Mouse (Mus musculus) hindbrain, embryonic 10.5 days (tissue): ENCODE data around the gene Rrbp1. TPM values are rescaled to one million over a fixed set of nuclear protein-coding genes. Genes with fewer than 3 reads are reported as not detected.

Experiments
- DNase-seq: peaks from one replicate; pipeline ENCODE4 v3.0.0-alpha.2; 2017; ENCODE audit warnings: low spot score
- H3K27ac ChIP-seq: fragments of 300-500 bp; sonication (generic); 2 replicates; pipeline ENCODE4 v1.5.1; 2016; ENCODE audit warnings: mild to moderate bottlenecking, moderate library complexity
- H3K27me3 ChIP-seq: fragments of 300-500 bp; sonication (generic); 2 replicates; pipeline ENCODE4 v1.6.1; 2016; ENCODE audit warnings: mild to moderate bottlenecking; ENCODE audit not compliant: poor library complexity, insufficient read depth, severe bottlenecking
- H3K36me3 ChIP-seq: fragments of 300-500 bp; sonication (generic); 2 replicates; pipeline ENCODE4 v1.6.1; 2016; ENCODE audit warnings: mild to moderate bottlenecking, moderate library complexity
- H3K4me1 ChIP-seq: fragments of 300-500 bp; sonication (generic); replicated peaks from 2 replicates; pipeline ENCODE4 v1.6.1; 2016; ENCODE audit warnings: mild to moderate bottlenecking
- H3K4me3 ChIP-seq: fragments of 300-500 bp; sonication (generic); 2 replicates; pipeline ENCODE4 v1.5.1; 2016; ENCODE audit warnings: mild to moderate bottlenecking, moderate library complexity
- H3K9me3 ChIP-seq: fragments of 300-500 bp; sonication (generic); 2 replicates; pipeline ENCODE4 v1.6.1; 2016; ENCODE audit warnings: mild to moderate bottlenecking, moderate library complexity
- WGBS: fragments of 180-500 bp; shearing (Covaris S2); methylation state at CpG from one replicate; pipeline ENCODE4 v1.1.7; 2016; 5-methylcytosine and 5-hydroxymethylcytosine counted together
- polyA plus RNA-seq: library from polyadenylated mRNA; unstranded; fragments of >200 nt; fragmentation: Nextera tagmentation; extraction: Ambion mirVana; gene quantifications from 2 replicates; pipeline ENCODE4 v1.2.1, GENCODE M21; 2016

The Rrbp1 gene
- polyA plus RNA-seq, 1 experiment from 2014 or later, result 41.0 TPM

DNA sequence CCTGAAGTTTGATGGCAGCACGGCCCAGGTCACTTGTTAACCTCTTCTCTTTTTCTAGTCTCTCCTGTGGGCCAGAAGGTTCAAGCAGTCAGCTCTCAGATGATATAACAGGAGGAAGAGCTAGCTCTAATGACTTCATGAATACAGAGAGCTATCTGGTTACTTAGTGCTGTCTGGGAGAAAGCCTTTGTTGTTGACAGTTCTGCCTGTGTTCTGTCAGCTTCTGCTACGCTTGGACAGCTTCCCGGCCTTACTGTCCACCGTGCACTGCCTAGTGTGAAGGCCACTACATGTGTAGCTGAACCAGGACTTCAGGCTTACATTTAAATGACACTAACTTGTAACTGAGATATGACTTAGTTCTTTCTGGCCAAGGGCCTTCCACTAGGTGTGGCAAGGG, 62.6 kb downstream of the Rrbp1 start:
- WGBS, result 93% methylated on average over 4 of the region's 4 CpGs

DNA sequence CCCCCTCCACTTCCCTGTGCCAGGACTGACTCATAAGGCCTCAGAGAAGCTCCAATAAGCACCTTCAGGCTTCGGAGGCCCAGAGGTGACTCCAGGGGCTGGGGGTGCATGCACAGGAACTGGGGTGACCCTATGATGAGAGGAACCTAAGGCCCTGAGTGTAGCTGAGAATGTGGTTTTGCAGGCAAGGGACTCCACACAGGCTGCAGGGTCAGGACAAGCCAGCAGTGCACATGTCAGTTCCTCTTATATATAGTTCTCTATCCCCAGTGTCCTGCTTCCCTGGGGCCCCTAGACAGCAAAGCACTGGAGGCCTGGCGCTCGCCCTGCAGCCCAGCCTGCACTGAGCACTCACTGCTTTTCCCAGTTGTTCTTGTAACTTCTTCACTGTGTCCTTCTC, 63.1 kb downstream of the Rrbp1 start:
- H3K9me3 ChIP-seq, result no peaks in the 10 kb centered on the region
- no peak for DNase-seq
- H3K4me1 ChIP-seq, result no peaks in the 10 kb centered on the region
- 91% methylated on average over 3 of the region's 3 CpGs for WGBS
- H3K27me3 ChIP-seq, result no peaks in the 10 kb centered on the region
- peaks cover 99% of the 10 kb centered on the region for H3K36me3 ChIP-seq
- no peak overlapping the region for H3K4me3 ChIP-seq
- no peak overlapping the region for H3K27ac ChIP-seq

More for the DNA sequence above, 62.6 kb downstream of the Rrbp1 start:
- Histone ChIP-seq H3K36me3 (peaks cover 100% of the 10 kb centered on the region), H3K4me3 (no peak overlapping the region), H3K27ac (no peak overlapping the region), H3K9me3 (no peaks in the 10 kb centered on the region), H3K4me1 (no peaks in the 10 kb centered on the region), H3K27me3 (no peaks in the 10 kb centered on the region)
- no peak for DNase-seq

DNA sequence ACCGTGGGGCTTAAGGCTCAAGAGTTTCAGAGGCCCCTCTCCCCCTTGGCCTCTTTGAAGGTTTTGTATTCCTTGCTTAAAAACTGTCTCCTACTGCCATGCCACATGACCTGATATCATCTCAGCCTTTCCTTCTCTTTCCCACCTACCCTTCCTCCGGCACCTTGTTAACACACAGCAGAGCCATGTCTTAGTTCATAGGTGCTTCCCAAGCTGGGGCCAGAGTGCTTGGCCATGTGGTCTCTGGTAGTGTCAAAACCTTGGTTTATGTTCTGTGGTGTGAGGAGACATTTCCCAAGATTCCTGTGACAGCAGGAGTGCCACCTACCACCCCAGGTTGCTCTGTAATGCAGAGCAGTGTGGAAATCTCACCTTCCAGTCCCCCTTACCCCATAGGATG, 64.7 kb downstream of the Rrbp1 start:
- no peak for DNase-seq
- H3K27me3 ChIP-seq, result no peaks in the 10 kb centered on the region
- no peaks in the 10 kb centered on the region for H3K4me1 ChIP-seq
- no peaks in the 10 kb centered on the region for H3K9me3 ChIP-seq
- no peak overlapping the region for H3K27ac ChIP-seq
- 90% methylated on average over 2 of the region's 2 CpGs for WGBS
- H3K4me3 ChIP-seq, result no peak overlapping the region
- H3K36me3 ChIP-seq, result peaks cover 97% of the 10 kb centered on the region

DNA sequence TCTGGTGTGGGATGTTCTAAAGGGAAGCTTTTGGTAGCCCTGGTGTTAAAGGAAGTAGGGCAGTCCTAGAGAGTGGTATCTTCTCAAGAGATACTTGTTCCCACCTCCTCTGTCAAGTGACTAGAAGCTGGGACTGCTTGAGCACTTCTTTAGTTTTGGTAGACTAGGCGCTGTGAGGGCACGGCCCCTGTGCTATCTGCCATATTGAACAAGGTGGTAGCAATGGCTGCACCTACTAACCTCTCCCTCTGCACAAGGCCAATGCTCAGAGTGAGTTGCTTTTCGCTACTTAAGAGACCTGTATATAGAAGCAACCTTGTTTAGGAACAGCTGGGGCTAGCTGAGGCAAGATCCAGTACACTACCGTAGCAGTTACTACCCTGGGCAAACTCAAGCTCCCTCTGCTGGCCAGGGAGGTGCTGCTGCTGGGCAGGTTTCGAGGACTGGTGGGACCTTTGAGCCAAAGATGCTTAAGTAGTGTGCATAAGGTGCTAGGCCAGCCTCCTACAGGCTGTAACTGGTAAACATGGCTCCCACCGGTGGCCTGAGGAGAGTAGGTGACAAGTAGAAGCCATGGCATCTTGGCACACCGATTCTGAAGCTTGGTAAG, 65.5 kb downstream of the Rrbp1 start:
- Histone ChIP-seq H3K36me3 (peaks cover 97% of the 10 kb centered on the region), H3K27ac (no peak overlapping the region), H3K27me3 (no peaks in the 10 kb centered on the region), H3K4me3 (no peak overlapping the region), H3K4me1 (no peaks in the 10 kb centered on the region), H3K9me3 (no peaks in the 10 kb centered on the region)
- DNase-seq, result no peak
- 89% methylated on average over 7 of the region's 7 CpGs for WGBS

DNA sequence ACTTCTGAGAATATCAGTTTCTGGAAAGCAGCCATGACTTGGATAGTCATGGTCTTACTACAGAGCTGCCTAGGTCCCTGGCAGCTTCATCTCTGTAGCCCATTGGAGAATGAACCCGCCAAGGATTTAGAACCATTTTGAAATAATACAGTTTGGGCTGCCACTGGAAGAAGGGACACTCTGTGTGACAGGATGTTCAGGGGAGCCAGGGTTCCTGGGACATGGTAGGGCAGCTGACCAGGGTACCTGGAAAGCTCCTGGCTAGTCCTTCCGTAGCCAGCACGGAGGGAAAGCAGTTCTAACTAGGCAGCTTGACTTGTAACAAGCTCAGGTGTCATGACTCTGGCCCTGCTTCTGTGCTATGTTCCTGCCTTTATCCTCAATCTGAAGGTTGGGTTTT, 66.3 kb downstream of the Rrbp1 start:
- H3K27me3 ChIP-seq, result no peaks in the 10 kb centered on the region
- no peak for DNase-seq
- no peaks in the 10 kb centered on the region for H3K9me3 ChIP-seq
- H3K27ac ChIP-seq, result no peak overlapping the region
- peaks cover 97% of the 10 kb centered on the region for H3K36me3 ChIP-seq
- WGBS, result 92% methylated on average over 3 of the region's 3 CpGs
- no peak overlapping the region for H3K4me3 ChIP-seq
- H3K4me1 ChIP-seq, result no peaks in the 10 kb centered on the region

DNA sequence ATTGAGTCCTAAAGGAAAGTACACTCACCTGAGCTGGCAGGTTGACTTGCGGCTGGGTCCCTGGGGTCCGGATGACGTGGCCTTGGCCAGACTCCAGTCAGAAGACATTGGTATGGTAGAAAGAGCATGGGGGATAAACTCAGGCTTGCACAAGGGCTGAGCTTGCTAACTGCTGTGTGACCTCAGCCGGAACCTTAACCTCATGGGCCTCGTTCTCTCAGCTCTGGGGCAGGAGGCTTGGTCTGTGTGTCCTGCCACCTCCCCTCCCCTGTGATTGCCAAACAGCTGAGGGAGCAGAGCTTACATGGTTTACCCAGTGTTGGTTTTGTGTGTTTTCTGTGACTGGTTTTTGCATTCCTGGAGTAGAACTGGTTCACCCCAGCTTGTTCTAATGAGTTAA, 70.7 kb downstream of the Rrbp1 start:
- no peaks in the 10 kb centered on the region for H3K27me3 ChIP-seq

DNA sequence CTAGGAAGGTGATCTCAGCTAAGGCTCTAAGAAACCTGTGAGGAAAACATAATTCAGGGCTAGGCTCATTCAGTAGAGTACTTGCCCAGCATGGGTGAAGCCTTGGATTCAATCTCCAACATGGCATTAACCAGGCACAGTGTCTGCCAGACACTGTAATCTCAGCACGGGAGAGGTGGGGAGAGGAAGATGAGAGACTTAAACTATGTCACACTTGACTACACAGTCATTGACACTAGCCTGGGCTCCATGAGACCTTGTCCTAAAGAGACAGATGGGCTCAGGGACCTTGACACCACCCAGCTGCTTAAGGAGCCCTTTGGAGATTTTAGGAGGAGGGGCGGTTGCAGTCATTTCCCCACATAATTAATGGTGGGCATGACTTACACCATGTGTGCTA, 73.2 kb downstream of the Rrbp1 start:
- H3K27me3 ChIP-seq, result no peaks in the 10 kb centered on the region
- 0 out of 2 replicates have a peak, but pooled peaks cover 3% of the 10 kb centered on the region for H3K4me1 ChIP-seq
- WGBS, result 77% methylated on average over 2 of the region's 2 CpGs
- no peak for DNase-seq
- no peaks in the 10 kb centered on the region for H3K9me3 ChIP-seq
- no peak overlapping the region for H3K27ac ChIP-seq
- H3K36me3 ChIP-seq, result peaks cover 53% of the 10 kb centered on the region
- no peak overlapping the region for H3K4me3 ChIP-seq

More for the DNA sequence above, 70.7 kb downstream of the Rrbp1 start:
- WGBS, result 93% methylated on average over 5 of the region's 5 CpGs
- Histone ChIP-seq H3K36me3 (peaks cover 68% of the 10 kb centered on the region), H3K4me3 (no peak overlapping the region), H3K27ac (no peak overlapping the region), H3K9me3 (no peaks in the 10 kb centered on the region), H3K4me1 (0 out of 2 replicates have a peak, but pooled peaks cover 3% of the 10 kb centered on the region)
- DNase-seq, result no peak

DNA sequence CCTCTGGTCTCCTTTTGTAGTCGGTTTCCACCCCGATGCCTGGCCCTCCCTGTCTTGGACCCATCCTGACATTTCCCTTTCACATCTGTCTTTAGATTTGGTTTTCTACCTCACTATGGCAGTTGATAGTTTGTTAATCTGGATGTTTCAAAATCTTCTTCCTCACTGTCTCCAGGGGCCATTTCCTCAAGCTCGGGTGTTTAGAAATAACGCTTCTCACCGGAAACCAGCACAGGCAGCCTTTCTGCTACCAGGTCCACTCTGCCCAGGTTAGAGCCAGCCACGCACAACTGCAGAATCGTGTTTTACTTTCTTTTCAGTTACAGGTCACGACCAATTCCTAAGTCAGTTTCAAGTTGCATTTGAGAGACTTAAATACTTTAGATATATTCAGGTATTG, 76.6 kb downstream of the Rrbp1 start:
- H3K4me3 ChIP-seq, result no peak overlapping the region
- peaks cover 23% of the 10 kb centered on the region for H3K4me1 ChIP-seq
- no peaks in the 10 kb centered on the region for H3K27me3 ChIP-seq
- no peaks in the 10 kb centered on the region for H3K9me3 ChIP-seq
- no peak overlapping the region for H3K27ac ChIP-seq
- 93% methylated on average over 8 of the region's 8 CpGs for WGBS
- peaks cover 20% of the 10 kb centered on the region for H3K36me3 ChIP-seq
- DNase-seq, result no peak

DNA sequence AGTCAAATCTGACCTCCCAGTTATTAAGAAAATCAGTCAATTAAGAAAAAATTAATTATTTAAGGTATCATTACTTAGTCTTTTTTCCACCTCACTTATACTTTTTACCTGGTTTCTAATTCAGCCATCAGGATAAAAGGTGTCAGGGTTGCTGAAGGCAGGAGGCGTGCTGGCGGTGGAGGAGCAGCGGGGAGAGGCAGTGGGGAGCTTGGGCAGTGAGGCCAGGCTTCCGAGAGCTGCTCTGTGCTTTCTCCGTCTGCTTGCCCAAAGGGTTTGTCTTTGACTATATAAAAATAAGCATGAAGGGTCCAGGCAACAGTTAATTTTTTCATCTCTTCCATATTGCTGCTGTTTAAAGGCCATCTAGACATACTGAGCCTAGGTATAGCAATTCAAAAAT, 77.5 kb downstream of the Rrbp1 start:
- Histone ChIP-seq H3K4me1 (peaks cover 23% of the 10 kb centered on the region), H3K36me3 (peaks cover 11% of the 10 kb centered on the region), H3K9me3 (no peaks in the 10 kb centered on the region), H3K4me3 (no peak overlapping the region), H3K27me3 (no peaks in the 10 kb centered on the region), H3K27ac (no peak overlapping the region)
- 89% methylated on average over 5 of the region's 5 CpGs for WGBS
- DNase-seq, result no peak

DNA sequence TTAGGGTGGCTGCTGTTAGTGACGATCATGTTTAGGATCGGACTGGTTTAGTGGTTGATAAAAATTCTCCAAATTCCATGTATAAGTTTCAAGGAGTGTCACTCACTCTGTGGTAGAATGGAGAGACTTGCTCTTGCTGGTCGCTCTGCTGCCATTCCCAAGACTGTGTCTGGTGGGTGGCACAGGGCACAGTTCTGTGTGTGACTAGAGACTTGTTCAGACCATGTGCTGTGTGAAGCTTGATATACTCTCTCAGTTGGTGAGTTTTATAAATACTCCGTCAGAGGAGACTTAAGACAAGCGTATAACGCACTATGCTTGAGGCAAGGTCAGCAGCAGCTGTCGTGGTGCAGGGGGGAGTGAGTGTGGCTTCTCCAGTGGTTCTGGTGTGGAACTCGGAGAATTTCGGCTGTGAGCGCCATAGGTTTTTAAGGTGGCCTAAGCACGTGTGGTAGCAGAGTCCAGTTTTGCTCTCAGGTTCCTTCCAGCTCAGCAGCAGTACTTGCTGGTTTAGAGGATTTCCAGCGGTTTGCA, 78.7 kb downstream of the Rrbp1 start:
- Histone ChIP-seq H3K27me3 (no peaks in the 10 kb centered on the region), H3K9me3 (no peaks in the 10 kb centered on the region)
- 87% methylated on average over 12 of the region's 12 CpGs for WGBS

DNA sequence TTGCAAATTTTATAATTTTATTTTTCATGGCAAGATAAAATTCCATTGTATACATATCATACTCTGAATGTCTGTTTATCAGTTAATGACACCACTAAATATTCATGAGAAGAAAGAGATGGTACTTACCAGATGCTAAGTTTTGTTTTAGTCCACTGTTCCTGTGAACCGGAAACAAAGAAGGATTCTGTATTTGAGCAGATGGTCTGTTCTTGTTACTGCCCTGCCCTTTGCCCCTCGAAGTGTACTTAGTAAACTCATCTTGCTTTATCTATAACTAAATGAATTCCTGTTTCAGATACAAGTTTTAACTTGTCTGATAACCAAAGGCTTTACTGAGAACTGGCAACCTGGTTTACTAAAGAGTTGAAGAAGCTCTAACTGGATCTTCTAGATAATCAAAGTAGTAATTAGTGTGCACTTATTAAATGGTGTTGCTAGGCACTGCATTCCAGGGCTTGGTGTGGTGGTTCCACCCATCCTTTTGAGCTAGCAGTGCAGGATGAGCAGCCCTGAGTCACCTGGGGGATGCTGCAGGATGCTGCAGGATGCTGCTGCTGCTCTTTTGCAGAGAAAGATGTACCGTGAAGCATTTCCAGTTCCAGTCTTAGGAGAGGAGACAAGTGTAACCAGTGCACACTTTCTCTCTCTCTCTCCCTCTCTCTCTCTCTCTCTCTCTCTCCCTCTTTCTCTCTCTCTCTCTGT, 81.3 kb downstream of the Rrbp1 start:
- no peak overlapping the region for H3K4me3 ChIP-seq
- H3K27ac ChIP-seq, result no peak overlapping the region
- DNase-seq, result no peak
- H3K9me3 ChIP-seq, result no peaks in the 10 kb centered on the region
- peaks cover 20% of the 10 kb centered on the region for H3K4me1 ChIP-seq
- 66% methylated on average over 3 of the region's 3 CpGs for WGBS
- peaks cover 9% of the 10 kb centered on the region; the same call in 1 of the 2 replicates for H3K36me3 ChIP-seq
- H3K27me3 ChIP-seq, result no peaks in the 10 kb centered on the region

More for the DNA sequence above, 78.7 kb downstream of the Rrbp1 start:
- Histone ChIP-seq H3K4me1 (peaks cover 23% of the 10 kb centered on the region), H3K27ac (no peak overlapping the region), H3K36me3 (peaks cover 9% of the 10 kb centered on the region; the same call in 1 of the 2 replicates), H3K4me3 (no peak overlapping the region)
- DNase-seq, result no peak

DNA sequence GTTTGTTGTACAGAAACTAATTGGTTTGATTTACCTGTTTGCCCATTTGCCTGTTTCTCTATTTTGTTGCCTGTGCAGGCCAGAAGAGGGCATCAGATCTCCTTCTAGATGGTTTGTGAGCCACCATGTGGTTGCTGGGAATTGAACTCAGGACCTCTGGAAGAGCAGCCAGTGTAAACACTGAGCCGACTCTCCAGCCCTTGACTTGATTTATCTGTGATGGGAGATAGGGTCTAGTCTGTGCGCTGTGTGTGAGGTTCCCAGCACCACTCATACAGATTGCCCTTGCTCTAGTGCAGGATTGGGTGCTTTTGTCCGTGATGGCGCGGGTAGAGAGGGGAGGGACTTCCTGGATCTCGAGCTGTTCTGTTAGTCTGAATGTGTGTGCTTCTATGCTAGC, 85.2 kb downstream of the Rrbp1 start:
- no peaks in the 10 kb centered on the region for H3K9me3 ChIP-seq
- no peak overlapping the region for H3K27ac ChIP-seq
- no peak overlapping the region for H3K4me3 ChIP-seq
- 94% methylated on average over 6 of the region's 6 CpGs for WGBS
- H3K4me1 ChIP-seq, result peaks cover 16% of the 10 kb centered on the region
- H3K36me3 ChIP-seq, result no peaks in the 10 kb centered on the region
- H3K27me3 ChIP-seq, result no peaks in the 10 kb centered on the region
- DNase-seq, result no peak

DNA sequence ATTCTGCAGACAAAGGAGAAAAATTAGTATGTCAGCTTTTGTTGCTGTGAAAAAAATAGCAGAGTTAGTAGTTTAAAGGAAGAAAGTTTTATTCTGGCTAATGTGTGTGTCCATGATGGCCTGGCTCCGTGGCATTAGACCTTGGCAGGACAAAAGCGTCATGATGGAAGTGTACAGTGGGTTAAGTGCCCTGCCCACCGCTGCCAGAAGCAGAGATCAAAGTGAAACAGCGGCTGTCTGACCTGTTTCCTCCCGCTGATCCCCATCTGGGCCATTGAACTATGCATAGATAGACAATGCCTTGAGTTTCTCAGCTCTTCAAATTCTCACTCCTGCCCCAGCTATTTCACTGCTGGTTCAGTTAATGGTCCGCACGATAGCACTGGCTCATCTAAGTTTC, 87.0 kb downstream of the Rrbp1 start:
- WGBS, result 75% methylated on average over 7 of the region's 7 CpGs
- Histone ChIP-seq H3K9me3 (no peaks in the 10 kb centered on the region), H3K27me3 (no peaks in the 10 kb centered on the region), H3K4me3 (no peak overlapping the region), H3K4me1 (0 out of 2 replicates have a peak, but pooled peaks cover 7% of the 10 kb centered on the region), H3K27ac (no peak overlapping the region), H3K36me3 (no peaks in the 10 kb centered on the region)
- no peak for DNase-seq
